Mouse (Mus musculus) brown adipose tissue, adult 24 weeks (tissue): ENCODE results near the gene Mamdc2. TPM values are rescaled to one million over a fixed set of nuclear protein-coding genes. Genes with fewer than 3 reads are reported as not detected.

ENCODE experiments used
- H3K27ac ChIP-seq: fragments of 200-500 bp; replicated peaks from 2 replicates; pipeline ENCODE4 v1.5.1; 2012; ENCODE audit warnings: low read depth, mild to moderate bottlenecking, low read length
- H3K4me1 ChIP-seq: fragments of 200-500 bp; 2 replicates; pipeline ENCODE4 v1.6.1; 2012; ENCODE audit warnings: low read length, mixed read lengths; ENCODE audit not compliant: control insufficient read depth, insufficient read depth, insufficient read length
- H3K4me3 ChIP-seq: fragments of 200-500 bp; 2 replicates; pipeline ENCODE4 v1.5.1; 2012; ENCODE audit warnings: low read depth, mild to moderate bottlenecking, low read length, moderate library complexity; ENCODE audit not compliant: insufficient read depth
- polyA plus RNA-seq: library from polyadenylated mRNA; stranded (reverse); fragments of >200 nt; gene quantifications from 2 replicates; pipeline ENCODE4 v1.2.4, GENCODE M21; 2012; ENCODE audit not compliant: missing spikeins, insufficient read depth, insufficient read length

Mamdc2 gene
- polyA plus RNA-seq, 1 experiment, result 2.2 TPM

- Histone ChIP-seq H3K4me1 (no peaks in the 10 kb centered on the region), H3K27ac (no peak overlapping the region), H3K4me3 (no peak overlapping the region)
These were observed 60.0 kb downstream of the Mamdc2 start for GRCm38 (mm10) chr19:23388083-23388861.

GRCm38 (mm10) chr19:23382396-23382795 is 65.8 kb downstream of the Mamdc2 start:
- H3K27ac ChIP-seq, result no peak overlapping the region

GRCm38 (mm10) chr19:23380968-23381367 is 67.3 kb downstream of the Mamdc2 start:
- no peaks in the 10 kb centered on the region for H3K4me1 ChIP-seq
- H3K4me3 ChIP-seq, result no peak overlapping the region
- H3K27ac ChIP-seq, result no peak overlapping the region

More at GRCm38 (mm10) chr19:23382396-23382795, 65.8 kb downstream of the Mamdc2 start:
- H3K4me3 ChIP-seq, result no peak overlapping the region
- H3K4me1 ChIP-seq, result no peaks in the 10 kb centered on the region

GRCm38 (mm10) chr19:23379752-23380504 is 68.3 kb downstream of the Mamdc2 start:
- no peaks in the 10 kb centered on the region for H3K4me1 ChIP-seq
- no peak overlapping the region for H3K27ac ChIP-seq
- no peak overlapping the region for H3K4me3 ChIP-seq

- Histone ChIP-seq H3K4me1 (no peaks in the 10 kb centered on the region), H3K4me3 (no peak overlapping the region)
These were observed 71.6 kb downstream of the Mamdc2 start for GRCm38 (mm10) chr19:23376536-23377201.

GRCm38 (mm10) chr19:23374941-23375656 is 73.1 kb downstream of the Mamdc2 start:
- Histone ChIP-seq H3K4me3 (no peak overlapping the region), H3K4me1 (no peaks in the 10 kb centered on the region), H3K27ac (no peak overlapping the region)

More at GRCm38 (mm10) chr19:23376536-23377201, 71.6 kb downstream of the Mamdc2 start:
- no peak overlapping the region for H3K27ac ChIP-seq

GRCm38 (mm10) chr19:23373728-23374127 is 74.5 kb downstream of the Mamdc2 start:
- Histone ChIP-seq H3K4me3 (no peak overlapping the region), H3K4me1 (no peaks in the 10 kb centered on the region), H3K27ac (no peak overlapping the region)

GRCm38 (mm10) chr19:23373287-23373686 is 75.0 kb downstream of the Mamdc2 start:
- Histone ChIP-seq H3K4me1 (no peaks in the 10 kb centered on the region), H3K27ac (no peak overlapping the region), H3K4me3 (no peak overlapping the region)

- H3K4me1 ChIP-seq, result no peaks in the 10 kb centered on the region
- H3K4me3 ChIP-seq, result no peak overlapping the region
- H3K27ac ChIP-seq, result no peak overlapping the region
These were observed 79.0 kb downstream of the Mamdc2 start for GRCm38 (mm10) chr19:23369275-23369674.

GRCm38 (mm10) chr19:23362006-23362405 is 86.2 kb downstream of the Mamdc2 start:
- H3K27ac ChIP-seq, result no peak overlapping the region
- no peaks in the 10 kb centered on the region for H3K4me1 ChIP-seq
- no peak overlapping the region for H3K4me3 ChIP-seq

GRCm38 (mm10) chr19:23361124-23361523 is 87.1 kb downstream of the Mamdc2 start:
- Histone ChIP-seq H3K4me3 (no peak overlapping the region), H3K27ac (no peak overlapping the region), H3K4me1 (no peaks in the 10 kb centered on the region)

GRCm38 (mm10) chr19:23360536-23360935 is 87.7 kb downstream of the Mamdc2 start:
- no peaks in the 10 kb centered on the region for H3K4me1 ChIP-seq
- H3K4me3 ChIP-seq, result no peak overlapping the region
- no peak overlapping the region for H3K27ac ChIP-seq

GRCm38 (mm10) chr19:23357253-23357652 is 91.0 kb downstream of the Mamdc2 start:
- Histone ChIP-seq H3K4me1 (no peaks in the 10 kb centered on the region), H3K4me3 (no peak overlapping the region), H3K27ac (no peak overlapping the region)

- H3K4me3 ChIP-seq, result no peak overlapping the region
- no peak overlapping the region for H3K27ac ChIP-seq
- H3K4me1 ChIP-seq, result no peaks in the 10 kb centered on the region
These were observed 93.5 kb downstream of the Mamdc2 start for GRCm38 (mm10) chr19:23354738-23355137.
